Mouse (Mus musculus) left cerebral cortex, adult 11 months (tissue): ENCODE measurements at regions not wholly inside any gene's neighbourhood (a gene's known extent, or its start where the extent isn't known, plus 50 kb on each side); places are given as distances from the start of the nearest gene placed in this dataset.

Source experiments
- DNase-seq: peaks from one replicate; pipeline ENCODE4 v3.0.0; 2022; ENCODE audit warnings: low spot score

- no peak for DNase-seq
Measured at GRCm38 (mm10) chr2:47991132-47991531, 822.8 kb upstream of the Acvr2a start.

GRCm38 (mm10) chr2:47994185-47994584 lies 819.7 kb upstream of the Acvr2a start:
- DNase-seq = no peak

GRCm38 (mm10) chr2:48001230-48001629 lies 812.7 kb upstream of the Acvr2a start:
- no peak for DNase-seq

- DNase-seq = peak; percentile 53
Measured at GRCm38 (mm10) chr2:48001800-48002507, 812.0 kb upstream of the Acvr2a start.

GRCm38 (mm10) chr2:48010308-48010707 lies 803.6 kb upstream of the Acvr2a start:
- DNase-seq = no peak

- no peak for DNase-seq
Measured at GRCm38 (mm10) chr2:48027559-48027958, 786.4 kb upstream of the Acvr2a start.

GRCm38 (mm10) chr2:48061375-48061774 lies 752.5 kb upstream of the Acvr2a start:
- DNase-seq = no peak

GRCm38 (mm10) chr2:48063436-48063835 lies 750.5 kb upstream of the Acvr2a start:
- peak; percentile 4 for DNase-seq

- DNase-seq = no peak
Measured at GRCm38 (mm10) chr2:48065162-48065561, 748.7 kb upstream of the Acvr2a start.

GRCm38 (mm10) chr2:48082120-48082799 lies 731.6 kb upstream of the Acvr2a start:
- no peak for DNase-seq

- DNase-seq = no peak
Measured at GRCm38 (mm10) chr2:48098287-48098686, 715.6 kb upstream of the Acvr2a start.

GRCm38 (mm10) chr2:48098931-48099531 lies 714.9 kb upstream of the Acvr2a start:
- DNase-seq = peak; percentile 8

GRCm38 (mm10) chr2:48123662-48124061 lies 690.2 kb upstream of the Acvr2a start:
- no peak for DNase-seq

GRCm38 (mm10) chr2:48138051-48138611 lies 675.8 kb upstream of the Acvr2a start:
- no peak for DNase-seq

- DNase-seq = no peak
Measured at GRCm38 (mm10) chr2:48141281-48141680, 672.6 kb upstream of the Acvr2a start.

- DNase-seq = no peak
Measured at GRCm38 (mm10) chr2:48154706-48155105, 659.2 kb upstream of the Acvr2a start.

GRCm38 (mm10) chr2:48172626-48173025 lies 641.3 kb upstream of the Acvr2a start:
- DNase-seq = no peak

- no peak for DNase-seq
Measured at GRCm38 (mm10) chr2:48186161-48186560, 627.7 kb upstream of the Acvr2a start.

GRCm38 (mm10) chr2:48186609-48187008 lies 627.3 kb upstream of the Acvr2a start:
- peak; percentile 37 for DNase-seq

GRCm38 (mm10) chr2:48211804-48212203 lies 602.1 kb upstream of the Acvr2a start:
- DNase-seq = no peak

GRCm38 (mm10) chr2:48220771-48221170 lies 593.1 kb upstream of the Acvr2a start:
- no peak for DNase-seq

GRCm38 (mm10) chr2:48223084-48223799 lies 590.7 kb upstream of the Acvr2a start:
- no peak for DNase-seq
